Mouse (Mus musculus) myocyte (in vitro differentiated cells): ENCODE data around the gene Dpagt1.

Experiments used
- CEBPB ChIP-seq: IDR thresholded peaks from 2 replicates; pipeline ENCODE4 v1.6.1; 2011; ENCODE audit warnings: mild to moderate bottlenecking, moderate library complexity; ENCODE audit not compliant: poor library complexity, insufficient read depth, severe bottlenecking
- E2F4 ChIP-seq: IDR thresholded peaks from one replicate; pipeline ENCODE4 v1.6.1; 2011; ENCODE audit warnings: mild to moderate bottlenecking, control low read depth, moderate library complexity; ENCODE audit not compliant: insufficient read depth
- MAX ChIP-seq: IDR thresholded peaks from one replicate; pipeline ENCODE4 v1.6.1; 2011; ENCODE audit warnings: low read depth, mild to moderate bottlenecking, control low read depth
- MYOD1 ChIP-seq, 3 experiments: IDR thresholded peaks; one replicate each; pipeline ENCODE4 v1.6.1; 2011; ENCODE audit warnings: control low read depth in 2 of 3, low read depth in 2 of 3, mild to moderate bottlenecking in 2 of 3, moderate library complexity in 1 of 3; ENCODE audit not compliant: insufficient read length in 2 of 3, control insufficient read depth in 1 of 3
- MYOG ChIP-seq, 3 experiments: IDR thresholded peaks; one replicate each; pipeline ENCODE4 v1.6.1; 2011; ENCODE audit warnings: control low read depth in 2 of 3, low read depth in 2 of 3, mild to moderate bottlenecking in 2 of 3; ENCODE audit not compliant: insufficient read length in 2 of 3, control insufficient read depth in 1 of 3, insufficient read depth in 1 of 3
- POLR2A ChIP-seq: IDR thresholded peaks from one replicate; pipeline ENCODE4 v1.6.1; 2011; ENCODE audit warnings: low read depth, mild to moderate bottlenecking, control low read depth, moderate library complexity; ENCODE audit not compliant: insufficient read length
- POLR2AphosphoS2 ChIP-seq: IDR thresholded peaks from one replicate; pipeline ENCODE4 v1.6.1; 2011; ENCODE audit warnings: low read depth, control low read depth; ENCODE audit not compliant: insufficient read length
- REST ChIP-seq: IDR thresholded peaks from one replicate; pipeline ENCODE4 v1.6.1; 2011; ENCODE audit warnings: mild to moderate bottlenecking, control low read depth, moderate library complexity; ENCODE audit not compliant: insufficient read depth, insufficient read length
- SRF ChIP-seq: IDR thresholded peaks from one replicate; pipeline ENCODE4 v1.6.1; 2011; ENCODE audit warnings: low read depth; ENCODE audit not compliant: control insufficient read depth, insufficient read length
- TCF12 ChIP-seq: IDR thresholded peaks from one replicate; pipeline ENCODE4 v1.6.1; 2011; ENCODE audit warnings: mild to moderate bottlenecking, control low read depth; ENCODE audit not compliant: poor library complexity, insufficient read depth, severe bottlenecking
- TCF3 ChIP-seq: IDR thresholded peaks from one replicate; pipeline ENCODE4 v1.6.1; 2011; ENCODE audit warnings: low read depth, control low read depth; ENCODE audit not compliant: insufficient read length
- USF1 ChIP-seq: IDR thresholded peaks from one replicate; pipeline ENCODE4 v1.6.1; 2011; ENCODE audit warnings: low read depth, mild to moderate bottlenecking, control low read depth, moderate library complexity

DNA sequence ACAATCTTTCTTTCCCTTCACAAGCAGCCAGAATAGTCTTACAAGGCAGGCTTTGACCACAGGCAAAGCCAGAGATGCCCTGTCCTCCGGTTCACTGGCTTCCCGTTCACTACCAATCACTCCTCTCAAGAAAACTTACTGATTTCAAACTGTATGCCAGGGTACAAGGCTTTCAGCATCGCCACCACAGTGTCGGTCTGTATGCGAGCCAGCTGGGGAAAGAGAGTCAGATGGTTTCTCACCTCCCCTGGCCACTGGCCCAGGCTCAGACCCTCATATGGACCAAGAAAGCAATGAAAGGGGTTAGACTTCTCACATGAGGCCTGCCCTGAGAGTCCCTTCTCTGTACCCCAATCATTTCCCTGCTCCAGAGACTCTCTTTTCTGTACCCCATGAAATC, 15.7 kb downstream of the Dpagt1 start:
- TF ChIP-seq POLR2A (no peak), MYOG (IDR thresholded peaks at IDR 0.05; ENCODE audit: control insufficient read depth in 1 of 3, insufficient read depth in 1 of 3, insufficient read length in 2 of 3, low read depth in 2 of 3) (no peak), USF1 (no peak), POLR2AphosphoS2 (no peak), TCF12 (no peak), CEBPB (no peak), SRF (no peak), MAX (no peak), MYOD1 (IDR thresholded peaks at IDR 0.05; ENCODE audit: control insufficient read depth in 1 of 3, insufficient read length in 2 of 3, low read depth in 2 of 3) (no peak), E2F4 (no peak), TCF3 (no peak), REST (no peak)
